Mouse (Mus musculus) midbrain, embryonic 10.5 days (tissue): ENCODE measurements at regions not wholly inside any gene's neighbourhood (a gene's known extent, or its start where the extent isn't known, plus 50 kb on each side); places are given as distances from the start of the nearest gene placed in this dataset.

Experiments used
- DNase-seq: peaks from one replicate; pipeline ENCODE4 v3.0.0-alpha.2; 2017; ENCODE audit warnings: low spot score
- H3K27ac ChIP-seq: fragments of 300-500 bp; sonication (generic); replicated peaks from 2 replicates; pipeline ENCODE4 v1.5.1; 2016; ENCODE audit warnings: mild to moderate bottlenecking
- H3K27me3 ChIP-seq: fragments of 300-500 bp; sonication (generic); 2 replicates; pipeline ENCODE4 v1.6.1; 2016; ENCODE audit warnings: low read depth, mild to moderate bottlenecking; ENCODE audit not compliant: poor library complexity, severe bottlenecking
- H3K36me3 ChIP-seq: fragments of 300-500 bp; sonication (generic); 2 replicates; pipeline ENCODE4 v1.6.1; 2016; ENCODE audit warnings: mild to moderate bottlenecking, moderate library complexity
- H3K4me1 ChIP-seq: fragments of 300-500 bp; sonication (generic); 2 replicates; pipeline ENCODE4 v1.6.1; 2016
- H3K4me3 ChIP-seq: fragments of 300-500 bp; sonication (generic); 2 replicates; pipeline ENCODE4 v1.5.1; 2016; ENCODE audit warnings: mild to moderate bottlenecking, moderate library complexity
- H3K9me3 ChIP-seq: fragments of 300-500 bp; sonication (generic); replicated peaks from 2 replicates; pipeline ENCODE4 v1.6.1; 2016; ENCODE audit warnings: mild to moderate bottlenecking
- WGBS: fragments of 180-500 bp; shearing (Covaris S2); methylation state at CpG from one replicate; pipeline ENCODE4 v1.1.7; 2016; 5-methylcytosine and 5-hydroxymethylcytosine counted together

DNA sequence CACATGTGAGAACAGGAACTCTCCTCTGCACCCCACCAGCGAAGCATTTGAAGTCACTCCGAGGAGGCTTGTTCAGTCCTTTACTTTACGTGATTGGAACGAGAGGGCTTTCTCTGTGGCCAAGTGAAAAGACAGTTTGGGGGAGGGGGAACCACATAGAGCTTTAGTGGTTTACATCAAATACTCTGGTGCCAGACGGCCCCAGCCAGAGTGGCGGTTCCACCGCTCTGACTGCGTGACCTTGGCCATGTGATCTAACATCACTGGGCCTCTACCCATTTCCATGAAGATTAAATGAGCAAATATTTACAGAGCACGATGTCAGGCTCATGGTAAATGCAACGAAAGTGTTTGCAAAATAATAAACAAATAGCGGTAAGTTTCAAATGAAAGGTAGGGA is 121.6 kb downstream of the Ddx1 start:
- Histone ChIP-seq H3K9me3 (no peaks in the 10 kb centered on the region), H3K27ac (no peak overlapping the region), H3K4me1 (0 out of 2 replicates have a peak, but pooled peaks cover under 1% of the 10 kb centered on the region), H3K4me3 (no peak overlapping the region), H3K27me3 (no peaks in the 10 kb centered on the region), H3K36me3 (no peaks in the 10 kb centered on the region)
- WGBS = 82% methylated on average over 11 of the region's 11 CpGs
- no peak for DNase-seq

DNA sequence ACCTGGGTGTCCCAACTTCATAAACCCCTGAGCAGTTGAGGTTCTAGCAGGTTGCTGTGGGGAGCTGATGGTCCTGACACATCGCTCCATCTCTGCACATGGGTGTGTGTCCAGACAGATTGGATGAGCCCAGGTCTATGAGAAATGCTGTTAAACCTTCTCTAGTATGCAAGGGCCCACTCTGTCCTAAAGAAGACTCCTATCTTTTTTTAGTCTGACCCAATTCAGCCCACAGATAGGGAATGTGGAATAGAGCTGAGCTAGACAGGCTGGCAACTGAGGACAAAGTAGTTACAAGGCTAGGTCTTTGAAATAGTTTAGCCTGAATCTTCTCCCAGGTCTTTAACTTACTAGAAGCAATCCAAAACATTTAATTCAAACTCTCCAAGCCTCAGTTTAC is 124.0 kb downstream of the Ddx1 start:
- 100% methylated on average over 1 of the region's 1 CpGs for WGBS
- no peak for DNase-seq
- H3K4me1 ChIP-seq = peaks cover 9% of the 10 kb centered on the region; the same call in 1 of the 2 replicates

DNA sequence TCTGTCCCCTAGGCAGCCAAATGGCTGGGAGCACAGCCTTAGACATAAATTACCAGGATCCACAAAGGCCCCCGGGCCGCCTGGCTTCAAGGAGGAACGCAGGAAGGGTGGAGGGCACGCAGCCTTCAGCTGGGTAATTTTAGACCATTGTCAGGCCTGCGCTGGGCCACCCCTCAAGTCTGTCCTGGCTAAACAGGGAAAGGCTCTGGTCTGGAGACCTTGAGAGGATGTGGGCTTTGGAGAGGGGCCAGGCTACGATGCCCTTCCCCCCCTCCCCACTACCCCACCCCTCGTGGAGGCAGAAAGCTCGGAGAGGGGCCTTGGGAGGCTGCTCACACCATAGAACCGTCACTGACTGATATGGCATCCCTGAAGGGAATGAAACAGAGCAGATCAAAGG is 126.7 kb downstream of the Ddx1 start:
- Histone ChIP-seq H3K9me3 (no peaks in the 10 kb centered on the region), H3K4me1 (peaks cover 9% of the 10 kb centered on the region; the same call in 1 of the 2 replicates), H3K27ac (peak overlapping the region; percentile 23; the same call in 1 of the 2 replicates), H3K27me3 (no peaks in the 10 kb centered on the region), H3K36me3 (no peaks in the 10 kb centered on the region), H3K4me3 (no peak overlapping the region)
- DNase-seq = no peak
- WGBS = 74% methylated on average over 9 of the region's 9 CpGs

More for the DNA sequence above, 124.0 kb downstream of the Ddx1 start:
- H3K4me3 ChIP-seq = no peak overlapping the region
- no peaks in the 10 kb centered on the region for H3K27me3 ChIP-seq
- H3K9me3 ChIP-seq = no peaks in the 10 kb centered on the region
- no peak overlapping the region for H3K27ac ChIP-seq
- no peaks in the 10 kb centered on the region for H3K36me3 ChIP-seq

DNA sequence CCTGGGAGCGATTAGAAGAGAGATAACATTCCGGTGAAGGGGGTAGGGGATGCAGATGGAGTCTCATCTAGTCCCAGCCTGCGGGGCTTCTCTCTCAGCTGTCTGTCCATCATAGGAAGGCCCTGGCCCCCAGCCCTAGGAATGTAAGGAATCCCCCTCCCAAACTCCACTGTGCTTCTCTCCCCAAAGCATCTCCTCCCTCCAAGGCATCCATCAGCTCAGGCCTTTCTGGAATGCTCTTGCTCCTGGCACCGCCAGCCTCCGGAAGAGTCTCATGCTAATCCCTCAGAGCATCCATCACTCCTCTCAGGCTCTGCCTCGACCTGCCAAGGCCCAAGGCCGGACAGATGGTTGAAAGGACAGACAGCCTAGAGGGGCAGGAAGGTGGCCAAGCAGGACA is 128.4 kb downstream of the Ddx1 start:
- no peaks in the 10 kb centered on the region for H3K9me3 ChIP-seq
- 0 out of 2 replicates have a peak overlapping the region, but pooled peaks have one; percentile 0 for H3K27ac ChIP-seq
- H3K27me3 ChIP-seq = no peaks in the 10 kb centered on the region
- no peaks in the 10 kb centered on the region for H3K36me3 ChIP-seq
- H3K4me3 ChIP-seq = no peak overlapping the region
- peaks cover 9% of the 10 kb centered on the region; the same call in 1 of the 2 replicates for H3K4me1 ChIP-seq
- DNase-seq = no peak
- WGBS = 61% methylated on average over 7 of the region's 7 CpGs

DNA sequence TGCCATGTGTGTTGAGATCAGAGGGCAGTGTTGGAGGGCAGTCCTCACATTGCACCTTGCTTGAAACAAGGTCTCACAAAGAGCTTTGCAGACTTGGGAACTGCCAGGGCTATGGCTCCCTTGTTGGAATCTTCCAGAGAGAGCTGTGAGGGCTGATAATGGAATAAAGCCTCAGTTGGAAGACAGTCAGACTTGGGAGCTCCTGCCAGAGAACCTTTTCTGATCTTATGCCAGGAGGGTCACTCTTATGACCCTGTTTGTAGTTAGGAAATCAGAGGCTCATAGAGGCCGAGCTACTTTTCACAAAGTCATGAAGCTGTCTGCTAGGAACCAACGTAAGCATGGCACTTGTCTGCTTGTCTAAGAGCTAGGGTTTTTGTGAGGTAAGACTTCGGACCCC is 129.4 kb downstream of the Ddx1 start:
- Histone ChIP-seq H3K4me3 (no peak overlapping the region), H3K27me3 (no peaks in the 10 kb centered on the region), H3K4me1 (peaks cover 9% of the 10 kb centered on the region; the same call in 1 of the 2 replicates), H3K9me3 (no peaks in the 10 kb centered on the region), H3K36me3 (no peaks in the 10 kb centered on the region), H3K27ac (no peak overlapping the region)
- DNase-seq = no peak
- WGBS = 98% methylated on average over 3 of the region's 3 CpGs

DNA sequence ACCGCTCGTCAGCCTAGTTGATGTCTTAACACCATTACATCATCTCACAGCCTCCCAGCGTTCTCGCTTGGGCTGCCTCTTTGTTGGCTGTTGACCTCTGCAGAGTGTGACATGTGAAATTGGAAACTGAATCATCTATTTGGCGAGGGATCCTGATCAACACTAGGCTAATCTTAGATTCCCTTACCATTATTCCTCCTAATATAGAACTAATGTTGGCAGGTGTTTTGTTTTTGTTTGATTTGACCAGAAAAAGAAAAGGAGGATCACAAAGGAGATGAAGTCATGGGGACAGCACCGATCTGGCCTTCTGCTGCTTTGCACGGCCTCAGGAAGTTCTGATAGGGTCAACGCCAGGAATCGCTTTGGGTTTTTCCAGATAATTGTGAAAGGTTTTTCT is 131.0 kb downstream of the Ddx1 start:
- H3K9me3 ChIP-seq = no peaks in the 10 kb centered on the region
- H3K4me1 ChIP-seq = peaks cover 9% of the 10 kb centered on the region; the same call in 1 of the 2 replicates
- H3K27ac ChIP-seq = no peak overlapping the region
- no peak overlapping the region for H3K4me3 ChIP-seq
- no peak for DNase-seq
- WGBS = 76% methylated on average over 9 of the region's 9 CpGs
- no peaks in the 10 kb centered on the region for H3K36me3 ChIP-seq
- no peaks in the 10 kb centered on the region for H3K27me3 ChIP-seq

DNA sequence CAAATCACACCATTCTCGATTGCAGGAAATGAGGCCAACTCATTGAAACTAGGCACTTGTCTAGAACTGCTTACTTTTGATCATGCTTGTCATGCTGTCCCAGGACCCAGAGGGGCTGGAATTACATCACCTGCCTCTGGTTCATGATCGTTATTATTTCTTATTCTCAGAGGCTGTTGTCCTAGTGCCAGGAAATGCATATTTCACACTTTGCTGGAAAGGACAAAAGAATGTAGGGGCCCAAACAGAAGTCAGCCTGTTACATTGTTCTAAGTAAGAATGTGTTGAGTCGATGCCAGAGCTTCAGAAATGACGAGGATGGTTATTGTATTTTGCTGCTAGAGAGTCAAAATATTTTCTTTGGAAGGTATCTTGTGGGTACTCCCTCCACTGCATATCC is 134.7 kb downstream of the Ddx1 start:
- no peak overlapping the region for H3K27ac ChIP-seq
- no peaks in the 10 kb centered on the region for H3K4me1 ChIP-seq
- no peaks in the 10 kb centered on the region for H3K27me3 ChIP-seq
- H3K4me3 ChIP-seq = no peak overlapping the region
- no peak for DNase-seq
- no peaks in the 10 kb centered on the region for H3K36me3 ChIP-seq
- 86% methylated on average over 4 of the region's 4 CpGs for WGBS
- no peaks in the 10 kb centered on the region for H3K9me3 ChIP-seq

DNA sequence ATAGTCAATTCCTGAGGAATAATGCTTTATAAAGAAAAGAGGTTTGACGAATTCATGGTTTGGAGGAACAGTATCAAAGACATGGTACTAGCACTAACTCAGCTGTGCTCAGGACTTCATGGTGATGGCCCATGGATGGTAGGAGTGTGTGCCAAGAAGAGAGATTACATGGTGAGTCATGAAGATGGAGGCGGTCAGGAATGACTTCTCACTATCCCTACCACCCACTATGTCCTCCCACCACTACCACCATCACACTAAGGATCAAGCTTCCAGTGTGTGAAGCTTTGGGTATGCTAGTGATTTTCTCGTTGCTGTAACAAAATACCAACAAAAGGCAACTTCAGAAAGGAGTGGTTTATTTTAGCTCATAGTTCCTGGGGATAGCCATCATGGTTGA is 142.1 kb downstream of the Ddx1 start:
- peaks cover 9% of the 10 kb centered on the region for H3K4me1 ChIP-seq
- no peaks in the 10 kb centered on the region for H3K9me3 ChIP-seq
- no peak for DNase-seq
- no peak overlapping the region for H3K4me3 ChIP-seq
- WGBS = 84% methylated on average over 3 of the region's 3 CpGs
- H3K27me3 ChIP-seq = no peaks in the 10 kb centered on the region
- H3K27ac ChIP-seq = no peak overlapping the region
- H3K36me3 ChIP-seq = no peaks in the 10 kb centered on the region

DNA sequence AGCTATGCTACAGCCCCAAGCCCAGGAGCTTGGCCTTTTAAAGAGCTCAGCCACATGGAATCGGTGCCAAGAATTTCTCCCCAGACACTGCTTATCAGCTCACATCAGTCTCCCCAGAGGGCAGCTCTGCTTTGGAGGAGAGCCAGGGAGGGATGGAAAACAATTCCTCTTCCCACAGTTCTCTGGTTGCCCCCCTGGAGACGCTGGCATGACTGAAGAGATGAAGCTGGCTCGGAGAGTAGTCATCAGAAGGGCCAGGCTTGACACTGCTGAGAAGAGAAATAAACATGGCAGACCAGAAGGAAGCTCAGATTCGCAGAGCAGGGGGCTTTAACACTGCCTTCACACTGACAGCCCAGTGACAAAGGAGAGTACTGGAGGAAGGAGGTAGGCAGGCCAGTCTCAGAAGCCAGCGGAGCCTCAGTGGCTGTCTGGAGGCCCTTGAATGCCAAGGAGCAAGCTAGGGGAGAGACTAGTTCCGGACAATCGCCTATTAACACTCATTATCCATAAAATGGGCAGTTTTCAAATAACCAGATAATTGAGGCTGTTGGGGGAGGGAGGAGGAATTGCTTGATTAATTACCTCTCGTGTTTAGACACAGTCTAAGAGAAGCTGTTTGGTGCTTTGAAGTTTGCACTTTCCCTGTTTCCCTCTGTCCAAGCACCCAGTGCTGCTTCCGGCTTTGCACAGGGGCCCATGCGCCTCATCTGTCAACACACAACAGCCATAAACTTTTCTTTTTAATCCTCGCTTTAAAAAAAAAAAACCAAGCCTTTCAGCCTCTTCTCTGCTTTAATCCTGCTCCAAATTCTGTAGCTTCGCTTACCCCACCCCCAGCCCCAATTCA is 148.3 kb downstream of the Ddx1 start:
- Histone ChIP-seq H3K36me3 (no peaks in the 10 kb centered on the region), H3K4me1 (peaks cover 20% of the 10 kb centered on the region), H3K27me3 (no peaks in the 10 kb centered on the region), H3K4me3 (no peak overlapping the region), H3K9me3 (no peaks in the 10 kb centered on the region), H3K27ac (peak overlapping the region; percentile 71)
- WGBS = 46% methylated on average over 12 of the region's 12 CpGs
- peak; percentile 23 for DNase-seq

DNA sequence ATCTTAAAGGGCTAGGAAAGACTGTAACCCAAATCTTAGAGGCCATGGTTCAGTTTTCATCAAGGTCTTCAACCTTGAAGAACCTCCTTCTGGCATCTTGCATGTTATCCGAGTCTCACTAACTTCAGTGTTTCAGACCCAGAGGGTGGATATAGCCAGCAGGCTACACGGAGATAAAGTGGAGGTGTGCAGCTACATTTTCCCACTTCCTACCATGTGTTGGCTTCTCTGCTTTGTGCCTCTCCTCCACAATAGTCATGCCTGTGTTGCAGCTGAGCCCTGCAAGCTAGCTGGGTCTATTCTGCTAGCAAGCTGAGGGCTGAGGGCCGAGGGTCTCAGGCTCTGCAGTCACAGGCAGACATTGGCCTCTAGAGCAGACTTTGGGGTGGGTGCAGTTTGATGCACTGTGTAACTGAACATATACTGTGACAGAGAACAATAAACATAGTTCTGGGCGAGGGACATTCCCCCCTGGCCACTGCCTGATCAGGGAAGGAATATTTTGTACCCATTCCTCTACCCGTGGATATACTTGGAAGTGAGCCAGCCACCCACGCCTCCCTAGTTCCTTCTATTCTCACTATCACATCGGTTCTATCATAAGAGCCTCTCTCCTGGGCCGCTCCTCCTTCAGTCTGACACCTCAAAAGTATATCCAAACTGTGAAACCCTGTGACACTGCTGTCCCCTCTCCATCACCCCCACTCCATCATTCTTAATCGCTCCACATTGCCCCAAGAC is 152.6 kb upstream of the Mycn start:
- DNase-seq = no peak
- H3K4me1 ChIP-seq = 0 out of 2 replicates have a peak, but pooled peaks cover 4% of the 10 kb centered on the region
- no peak overlapping the region for H3K4me3 ChIP-seq

DNA sequence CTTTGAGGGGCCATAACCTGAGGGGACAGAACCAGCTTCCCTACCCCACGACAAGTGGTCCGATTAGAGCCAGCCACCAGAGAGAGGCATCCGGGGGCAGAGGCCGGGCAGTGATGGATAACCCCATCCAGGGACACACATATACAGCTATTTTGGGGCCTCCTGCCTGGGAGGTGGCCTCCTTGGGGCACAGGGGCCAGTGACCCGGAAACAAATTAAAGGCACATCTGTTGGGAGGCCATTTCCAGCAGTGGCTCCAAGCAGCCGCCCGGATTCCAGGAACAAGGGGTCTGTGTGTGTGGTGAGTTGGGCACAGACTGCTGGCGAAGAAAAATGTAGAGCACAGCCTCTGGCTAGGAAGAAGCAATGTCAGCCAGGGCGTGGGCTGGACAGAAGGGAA is 144.2 kb upstream of the Mycn start:
- Histone ChIP-seq H3K9me3 (no peaks in the 10 kb centered on the region), H3K4me1 (no peaks in the 10 kb centered on the region), H3K27me3 (no peaks in the 10 kb centered on the region), H3K27ac (0 out of 2 replicates have a peak overlapping the region, but pooled peaks have one; percentile 9), H3K36me3 (no peaks in the 10 kb centered on the region), H3K4me3 (no peak overlapping the region)
- DNase-seq = no peak
- 72% methylated on average over 9 of the region's 9 CpGs for WGBS

More for the DNA sequence above, 152.6 kb upstream of the Mycn start:
- Histone ChIP-seq H3K27ac (no peak overlapping the region), H3K9me3 (no peaks in the 10 kb centered on the region), H3K36me3 (no peaks in the 10 kb centered on the region), H3K27me3 (no peaks in the 10 kb centered on the region)
- 86% methylated on average over 9 of the region's 9 CpGs for WGBS

DNA sequence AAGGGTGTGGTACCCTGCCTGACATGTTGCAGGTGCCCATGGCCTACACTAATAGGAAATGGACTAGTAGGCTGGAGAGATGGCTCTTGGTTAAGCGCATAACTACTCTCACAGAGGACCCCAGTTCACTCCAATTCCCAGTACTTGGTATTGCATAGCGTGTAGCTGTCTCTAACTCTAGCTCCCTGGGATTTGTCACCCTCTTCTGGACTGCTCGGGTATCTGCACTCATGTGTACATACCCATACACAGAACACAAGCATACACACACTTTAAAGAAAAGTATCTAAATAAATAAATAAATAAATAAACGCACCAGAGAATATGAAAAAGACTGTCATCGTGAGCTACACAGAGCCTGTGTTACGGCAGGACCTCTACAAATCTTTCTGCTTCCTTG is 143.8 kb upstream of the Mycn start:
- 88% methylated on average over 6 of the region's 6 CpGs for WGBS
- DNase-seq = no peak
- H3K27ac ChIP-seq = no peak overlapping the region

More for the DNA sequence above, 143.8 kb upstream of the Mycn start:
- no peak overlapping the region for H3K4me3 ChIP-seq
- no peaks in the 10 kb centered on the region for H3K4me1 ChIP-seq
- no peaks in the 10 kb centered on the region for H3K36me3 ChIP-seq
- H3K9me3 ChIP-seq = no peaks in the 10 kb centered on the region
- no peaks in the 10 kb centered on the region for H3K27me3 ChIP-seq
